Mouse (Mus musculus) hindbrain, embryonic 13.5 days (tissue): ENCODE measurements around the gene Rae1. TPM values are rescaled to one million over a fixed set of nuclear protein-coding genes. Genes with fewer than 3 reads are reported as not detected.

Source experiments
- ATAC-seq: fragments of 200-750 bp; cut with Nextera tagmentation; 2 replicates; pipeline ENCODE4 v1.8.0; 2017; ENCODE audit warnings: moderate TSS enrichment; ENCODE audit not compliant: low FRiP score
- H3K27ac ChIP-seq: fragments of 300-500 bp; sonication (generic); 2 replicates; pipeline ENCODE4 v1.5.1; 2015; ENCODE audit warnings: inconsistent platforms, mild to moderate bottlenecking, moderate library complexity
- H3K27me3 ChIP-seq: fragments of 300-500 bp; sonication (generic); 2 replicates; pipeline ENCODE4 v1.6.1; 2015; ENCODE audit warnings: mild to moderate bottlenecking, inconsistent platforms
- H3K36me3 ChIP-seq: fragments of 300-500 bp; sonication (generic); 2 replicates; pipeline ENCODE4 v1.6.1; 2015; ENCODE audit warnings: mild to moderate bottlenecking, inconsistent platforms
- H3K4me1 ChIP-seq: fragments of 300-500 bp; sonication (generic); replicated peaks from 2 replicates; pipeline ENCODE4 v1.6.1; 2015; ENCODE audit warnings: inconsistent platforms
- H3K4me2 ChIP-seq: fragments of 300-500 bp; sonication (generic); 2 replicates; pipeline ENCODE4 v1.6.1; 2015; ENCODE audit warnings: inconsistent platforms, mild to moderate bottlenecking, moderate library complexity
- H3K4me3 ChIP-seq: fragments of 300-500 bp; sonication (generic); 2 replicates; pipeline ENCODE4 v1.5.1; 2015; ENCODE audit warnings: mild to moderate bottlenecking, inconsistent platforms
- H3K9ac ChIP-seq: fragments of 300-500 bp; sonication (generic); 2 replicates; pipeline ENCODE4 v1.6.1; 2015; ENCODE audit warnings: mild to moderate bottlenecking, inconsistent platforms
- H3K9me3 ChIP-seq: fragments of 300-500 bp; sonication (generic); 2 replicates; pipeline ENCODE4 v1.6.1; 2016; ENCODE audit warnings: inconsistent platforms
- WGBS: fragments of 180-500 bp; shearing (Covaris S2); methylation state at CpG from one replicate; pipeline ENCODE4 v1.1.7; 2015; 5-methylcytosine and 5-hydroxymethylcytosine counted together
- polyA plus RNA-seq: library from polyadenylated mRNA; unstranded; fragments of >200 nt; fragmentation: Nextera tagmentation; extraction: Ambion mirVana; gene quantifications from 2 replicates; pipeline ENCODE4 v1.2.1, GENCODE M21; 2015

Rae1 gene
- polyA plus RNA-seq, 1 experiment from 2014 or later = 118 TPM

DNA sequence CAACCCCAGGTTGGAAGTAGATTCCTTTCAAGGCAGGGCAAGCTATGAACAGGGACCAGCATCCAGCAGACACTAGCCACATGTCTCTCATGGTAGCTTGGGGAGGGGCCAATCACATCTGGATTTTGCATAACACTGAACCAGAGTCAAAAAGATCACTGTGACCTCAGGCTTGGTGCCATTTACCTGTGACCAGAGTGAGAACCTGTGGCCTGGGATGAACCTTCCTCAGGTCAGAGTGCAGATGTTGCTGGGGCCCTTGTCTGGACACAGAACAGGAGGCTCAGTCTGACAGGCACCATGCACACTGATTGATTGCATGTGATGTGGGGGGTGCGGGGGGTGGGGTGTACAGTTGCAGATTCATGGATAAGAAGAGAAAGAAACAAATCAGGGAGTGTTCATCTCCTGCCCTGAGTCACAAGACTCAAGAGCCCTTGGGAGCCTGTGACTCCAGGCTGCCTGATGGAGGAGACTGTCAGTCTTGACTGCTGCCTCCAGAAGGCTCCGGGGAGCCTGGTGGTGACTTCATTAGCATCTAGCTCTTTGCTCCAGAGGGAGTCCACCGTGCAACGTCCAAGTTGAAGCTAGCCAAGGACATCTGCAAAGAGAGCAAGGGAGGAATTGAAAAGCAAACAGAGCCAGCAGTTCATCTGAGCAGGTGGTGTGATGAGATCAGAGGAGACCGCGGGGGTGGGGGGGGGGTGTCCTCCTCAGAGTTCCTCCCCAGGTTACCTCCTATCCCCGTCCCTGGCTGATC is 25.9 kb upstream of the Rae1 start:
- Histone ChIP-seq H3K36me3 (no peaks in the 10 kb centered on the region), H3K27me3 (peaks cover 5% of the 10 kb centered on the region; the same call in 1 of the 2 replicates), H3K9ac (no peak overlapping the region), H3K4me2 (no peak overlapping the region), H3K4me3 (no peak overlapping the region), H3K27ac (no peak overlapping the region), H3K9me3 (no peaks in the 10 kb centered on the region), H3K4me1 (peaks cover 20% of the 10 kb centered on the region)
- 26% methylated on average over 7 of the region's 7 CpGs for WGBS
- ATAC-seq = no peak

DNA sequence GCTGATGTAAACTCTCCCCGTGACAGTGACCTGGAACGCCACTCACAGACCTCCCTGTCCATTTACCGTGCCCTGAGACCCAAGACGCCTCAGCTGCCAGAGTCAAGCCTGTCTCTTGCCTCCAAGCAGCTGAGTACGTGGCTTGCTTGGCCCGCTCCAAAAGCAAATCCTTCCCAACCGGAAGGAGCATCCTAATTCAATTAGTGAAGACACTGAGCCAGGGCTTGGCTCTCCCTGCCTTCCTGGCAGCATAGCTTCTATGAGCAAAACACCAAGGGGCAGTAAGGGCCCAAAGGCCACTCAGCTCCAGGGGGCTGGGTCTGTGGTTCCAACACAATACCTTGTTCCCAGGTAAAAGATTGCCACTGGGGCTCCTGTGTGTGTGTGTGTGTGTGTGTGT is 25.2 kb upstream of the Rae1 start:
- Histone ChIP-seq H3K4me1 (peaks cover 20% of the 10 kb centered on the region), H3K36me3 (no peaks in the 10 kb centered on the region), H3K27ac (no peak overlapping the region), H3K9ac (no peak overlapping the region), H3K9me3 (no peaks in the 10 kb centered on the region), H3K27me3 (peaks cover 5% of the 10 kb centered on the region; the same call in 1 of the 2 replicates), H3K4me2 (no peak overlapping the region), H3K4me3 (no peak overlapping the region)
- WGBS = 51% methylated on average over 7 of the region's 7 CpGs
- ATAC-seq = no peak

DNA sequence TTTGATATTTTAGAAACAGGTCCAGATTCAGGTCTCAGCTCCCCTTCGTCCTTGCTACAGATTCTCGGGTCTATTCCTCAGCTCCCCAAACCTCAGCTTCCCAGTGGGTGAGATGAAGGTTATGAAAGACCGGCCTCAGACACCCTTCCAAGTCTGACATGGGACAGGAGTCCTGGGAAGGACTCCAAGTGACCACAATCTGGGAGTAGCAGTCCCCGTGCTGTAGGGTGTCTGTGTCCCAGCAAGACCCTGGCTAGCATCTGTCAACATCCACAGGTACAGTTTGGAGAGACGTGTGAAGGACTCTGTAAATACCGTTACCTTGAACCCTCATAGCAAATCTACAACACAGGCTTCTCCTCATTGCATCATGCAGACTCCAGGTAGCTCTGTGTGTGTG is 24.8 kb upstream of the Rae1 start:
- Histone ChIP-seq H3K9me3 (0 out of 2 replicates have a peak, but pooled peaks cover 3% of the 10 kb centered on the region), H3K4me2 (no peak overlapping the region), H3K4me1 (peaks cover 20% of the 10 kb centered on the region), H3K36me3 (no peaks in the 10 kb centered on the region), H3K27me3 (peaks cover 5% of the 10 kb centered on the region; the same call in 1 of the 2 replicates), H3K4me3 (no peak overlapping the region), H3K9ac (no peak overlapping the region), H3K27ac (no peak overlapping the region)
- WGBS = 87% methylated on average over 6 of the region's 6 CpGs
- ATAC-seq = no peak

DNA sequence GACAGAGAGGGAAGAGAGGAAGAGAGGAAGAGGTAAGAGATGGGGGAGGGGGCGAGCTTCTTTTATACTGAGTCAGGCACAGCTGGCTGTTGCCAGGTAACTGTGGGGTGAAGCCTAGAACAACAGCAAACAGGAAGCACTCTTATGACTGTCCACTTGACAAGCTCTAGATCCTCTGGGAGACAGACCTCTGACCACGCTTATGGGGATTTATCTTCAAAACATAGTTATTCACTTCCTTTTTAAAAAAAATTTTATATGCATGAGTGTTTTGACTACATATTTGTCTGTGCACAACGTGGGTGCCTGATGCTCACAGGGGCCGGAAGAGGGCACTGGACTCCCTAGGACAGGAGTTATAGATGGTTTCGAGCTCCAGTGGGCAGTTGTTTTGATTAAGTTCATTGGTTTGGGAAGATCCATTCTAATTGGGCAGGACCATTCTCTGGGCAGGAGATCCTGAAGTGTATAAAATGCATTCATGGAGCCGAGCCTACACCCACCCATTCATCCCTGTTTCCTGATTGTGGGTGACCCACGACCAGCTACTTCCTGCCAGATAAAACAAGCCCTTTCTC is 23.2 kb upstream of the Rae1 start:
- no peaks in the 10 kb centered on the region for H3K36me3 ChIP-seq
- WGBS = 27% methylated on average over 7 of the region's 7 CpGs
- H3K9ac ChIP-seq = no peak overlapping the region
- H3K4me3 ChIP-seq = no peak overlapping the region
- ATAC-seq = no peak
- 0 out of 2 replicates have a peak overlapping the region, but pooled peaks have one; percentile 13 for H3K4me2 ChIP-seq
- H3K4me1 ChIP-seq = peaks cover 20% of the 10 kb centered on the region
- peaks cover 5% of the 10 kb centered on the region; the same call in 1 of the 2 replicates for H3K27me3 ChIP-seq
- H3K9me3 ChIP-seq = 0 out of 2 replicates have a peak, but pooled peaks cover 3% of the 10 kb centered on the region
- no peak overlapping the region for H3K27ac ChIP-seq

DNA sequence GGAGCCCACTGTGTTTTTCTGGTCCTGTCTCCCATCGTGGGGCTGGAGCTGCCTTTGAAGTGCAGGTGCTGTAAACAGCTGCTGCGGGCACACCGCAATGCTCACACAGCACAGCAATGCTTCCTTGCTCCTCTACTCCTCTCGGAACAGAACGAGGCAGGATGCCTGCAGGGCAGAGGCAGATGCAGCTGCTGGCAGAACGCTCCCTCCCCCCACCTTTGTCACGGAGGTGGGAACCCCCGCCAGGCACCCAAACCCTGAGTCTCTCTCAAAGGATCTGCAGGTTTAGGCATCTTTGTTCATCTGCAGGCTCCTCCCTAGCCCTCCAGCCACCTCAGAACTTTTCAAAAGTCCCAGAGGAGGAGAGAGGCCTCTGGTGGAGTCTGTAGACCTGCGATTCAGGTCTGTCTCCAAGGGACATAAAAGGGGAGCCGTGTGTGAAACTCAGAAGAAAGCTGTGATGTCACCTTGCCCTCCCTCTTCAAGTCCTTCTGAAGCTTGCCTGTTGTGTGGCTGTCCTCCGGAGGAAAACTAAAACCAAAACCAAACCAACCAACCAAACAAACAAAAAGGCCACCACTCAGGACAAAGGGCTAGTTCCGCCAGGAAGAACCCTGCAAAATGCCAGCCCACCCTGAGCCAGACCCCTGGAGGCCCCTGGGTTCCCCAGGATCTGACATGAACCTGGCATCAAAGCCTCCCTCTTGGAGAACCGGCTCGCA is 22.3 kb upstream of the Rae1 start, which contains the start of gene Spo11:
TSS of gene Spo11 (plus strand) at position 292 of the 722 bp plus-strand sequence.
- Histone ChIP-seq H3K4me1 (peaks cover 20% of the 10 kb centered on the region), H3K27me3 (peaks cover 5% of the 10 kb centered on the region; the same call in 1 of the 2 replicates), H3K4me3 (no peak within 1 kb of the TSS), H3K9me3 (0 out of 2 replicates have a peak, but pooled peaks cover 3% of the 10 kb centered on the region), H3K9ac (0 out of 2 replicates have a peak within 1 kb of the TSS, but pooled peaks have one; percentile 39), H3K36me3 (no peaks in the 10 kb centered on the region), H3K4me2 (peak within 1 kb of the TSS; percentile 13; the same call in 1 of the 2 replicates), H3K27ac (peak within 1 kb of the TSS; percentile 36)
- no peak for ATAC-seq
- 13% methylated on average over 14 of the region's 14 CpGs for WGBS

DNA sequence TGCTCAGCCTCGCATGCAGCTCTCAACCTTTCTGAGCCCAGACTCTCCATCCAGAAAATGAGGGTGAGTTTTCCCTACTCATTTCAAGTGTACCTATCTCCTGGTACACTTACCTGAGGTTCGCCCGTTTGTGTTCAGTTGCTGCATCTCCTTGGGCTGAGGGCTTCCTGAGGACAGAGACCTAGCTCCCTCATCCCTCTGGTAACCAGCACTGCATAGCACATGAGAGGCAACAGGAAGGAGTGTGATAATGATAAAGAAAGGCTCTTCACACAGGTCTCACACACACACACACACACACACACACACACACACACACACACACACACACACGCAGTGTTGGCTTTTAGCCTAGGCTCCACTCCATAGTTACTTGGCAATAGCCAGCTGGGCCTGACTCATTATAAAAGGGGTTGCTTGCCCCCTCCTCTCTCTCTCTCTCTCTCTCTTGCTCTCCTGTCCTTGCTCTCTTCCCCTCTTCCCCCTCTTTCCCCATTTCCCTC is 21.7 kb upstream of the Rae1 start:
- no peaks in the 10 kb centered on the region for H3K36me3 ChIP-seq

DNA sequence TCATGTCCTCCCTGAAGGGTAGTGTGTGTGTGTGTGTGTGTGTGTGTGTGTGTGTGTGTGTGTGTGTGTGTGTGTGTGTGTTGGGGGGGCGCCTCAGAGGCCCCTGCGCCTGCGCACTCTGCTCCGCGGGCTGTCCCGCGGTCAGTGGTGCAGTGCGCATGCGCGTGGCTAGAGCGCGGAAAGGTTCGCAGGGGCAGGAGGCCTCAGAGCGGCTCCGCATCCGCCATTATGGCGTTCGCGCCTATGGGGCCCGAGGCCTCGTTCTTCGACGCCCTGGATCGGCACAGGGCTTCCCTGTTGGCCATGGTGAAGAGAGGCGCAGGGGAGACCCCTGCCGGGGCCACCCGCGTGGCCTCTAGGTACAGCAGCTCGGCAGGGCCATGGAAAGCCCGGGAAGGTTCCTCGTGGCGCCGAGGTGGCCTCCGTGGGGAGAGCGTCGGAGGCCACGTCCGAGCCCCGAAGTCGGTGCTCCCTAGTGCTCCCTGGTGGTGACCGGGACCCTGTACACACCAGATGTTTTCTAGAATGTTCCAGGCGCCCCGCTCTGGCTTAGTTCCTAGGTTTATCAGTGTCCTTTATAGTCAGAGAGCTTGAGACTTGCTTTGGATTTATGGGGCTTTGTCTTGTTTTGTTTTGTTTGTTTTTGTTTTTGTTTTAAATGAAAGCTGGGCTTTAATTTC is 20.1 kb upstream of the Rae1 start:
- WGBS = 95% methylated on average over 43 of the region's 43 CpGs
- peaks cover 16% of the 10 kb centered on the region for H3K4me1 ChIP-seq
- H3K27ac ChIP-seq = no peak overlapping the region
- no peak overlapping the region for H3K4me3 ChIP-seq
- H3K4me2 ChIP-seq = no peak overlapping the region
- H3K9ac ChIP-seq = no peak overlapping the region
- H3K9me3 ChIP-seq = 0 out of 2 replicates have a peak, but pooled peaks cover 3% of the 10 kb centered on the region
- H3K27me3 ChIP-seq = peaks cover 5% of the 10 kb centered on the region; the same call in 1 of the 2 replicates
- ATAC-seq = no peak
- H3K36me3 ChIP-seq = no peaks in the 10 kb centered on the region

More for the DNA sequence above, 21.7 kb upstream of the Rae1 start:
- no peak overlapping the region for H3K27ac ChIP-seq
- 43% methylated on average over 4 of the region's 4 CpGs for WGBS
- H3K27me3 ChIP-seq = peaks cover 5% of the 10 kb centered on the region; the same call in 1 of the 2 replicates
- H3K4me3 ChIP-seq = no peak overlapping the region
- 0 out of 2 replicates have a peak, but pooled peaks cover 3% of the 10 kb centered on the region for H3K9me3 ChIP-seq
- peaks cover 20% of the 10 kb centered on the region for H3K4me1 ChIP-seq
- H3K4me2 ChIP-seq = no peak overlapping the region
- H3K9ac ChIP-seq = no peak overlapping the region
- ATAC-seq = no peak

DNA sequence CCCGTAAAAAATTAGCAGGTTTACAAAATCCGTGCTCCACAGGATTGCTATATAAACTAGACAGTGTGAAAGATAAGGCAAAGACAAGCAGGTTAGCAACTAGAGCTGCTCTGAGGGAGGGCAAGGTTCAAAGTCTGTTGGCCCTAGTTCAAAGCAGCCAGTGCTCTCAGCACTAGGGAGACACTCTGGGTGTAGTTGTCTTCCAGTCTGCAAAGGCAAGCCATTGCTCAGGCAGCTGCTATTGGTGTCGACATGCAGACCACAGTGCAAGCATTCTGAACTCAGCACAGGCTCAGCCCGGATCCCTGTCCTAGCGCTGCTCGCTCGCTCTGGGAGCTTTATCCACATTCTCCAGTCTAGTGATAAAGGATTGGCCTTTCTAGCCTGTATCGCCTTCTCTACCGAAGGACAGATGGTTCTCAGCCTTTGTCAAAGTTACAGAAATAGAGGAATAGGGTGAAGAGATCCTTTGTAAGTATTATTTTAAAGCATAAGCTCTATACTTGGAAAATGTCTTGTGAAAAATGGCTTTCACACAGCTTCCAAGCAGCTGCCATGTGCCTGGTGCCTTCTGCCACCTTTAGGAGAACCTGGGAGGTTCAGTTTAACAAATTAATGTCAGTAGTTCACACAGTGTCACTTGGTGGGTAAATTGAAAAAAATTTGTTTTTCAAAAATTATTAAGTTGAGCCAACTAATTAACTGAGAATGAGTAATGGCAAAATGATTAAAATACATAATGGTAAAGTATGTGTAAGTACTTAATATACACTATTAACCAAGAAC is 16.9 kb upstream of the Rae1 start:
- 0 out of 2 replicates have a peak, but pooled peaks cover 5% of the 10 kb centered on the region for H3K27me3 ChIP-seq
- H3K27ac ChIP-seq = no peak overlapping the region
- H3K9ac ChIP-seq = no peak overlapping the region
- ATAC-seq = no peak
- 0 out of 2 replicates have a peak, but pooled peaks cover 3% of the 10 kb centered on the region for H3K9me3 ChIP-seq
- H3K4me2 ChIP-seq = no peak overlapping the region
- 78% methylated on average over 9 of the region's 9 CpGs for WGBS
- H3K4me3 ChIP-seq = no peak overlapping the region
- no peaks in the 10 kb centered on the region for H3K4me1 ChIP-seq
- no peaks in the 10 kb centered on the region for H3K36me3 ChIP-seq

DNA sequence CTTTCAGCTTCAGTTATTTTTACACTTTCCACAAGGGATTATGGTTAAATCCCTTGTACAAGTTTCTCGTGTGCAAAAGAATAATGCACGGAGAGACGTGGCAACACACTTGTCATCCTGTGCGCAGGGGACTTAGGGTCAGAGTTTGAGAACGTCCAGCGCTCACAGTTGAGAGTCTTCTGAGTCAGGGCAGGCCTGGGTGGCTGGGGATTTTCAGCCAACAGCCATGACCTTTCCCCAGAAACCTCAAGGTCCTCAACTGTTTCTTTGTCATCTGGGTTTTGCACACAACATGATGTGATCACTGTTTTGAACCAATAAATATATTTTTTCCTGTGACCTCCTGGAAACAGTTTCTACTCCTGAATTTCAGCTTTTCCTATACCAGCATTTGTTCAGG is 9.8 kb upstream of the Rae1 start:
- WGBS = 87% methylated on average over 6 of the region's 6 CpGs
- Histone ChIP-seq H3K4me1 (no peaks in the 10 kb centered on the region), H3K9me3 (no peaks in the 10 kb centered on the region), H3K27me3 (0 out of 2 replicates have a peak, but pooled peaks cover 5% of the 10 kb centered on the region), H3K4me3 (no peak overlapping the region), H3K4me2 (no peak overlapping the region), H3K27ac (no peak overlapping the region), H3K36me3 (no peaks in the 10 kb centered on the region), H3K9ac (no peak overlapping the region)
- ATAC-seq = no peak

DNA sequence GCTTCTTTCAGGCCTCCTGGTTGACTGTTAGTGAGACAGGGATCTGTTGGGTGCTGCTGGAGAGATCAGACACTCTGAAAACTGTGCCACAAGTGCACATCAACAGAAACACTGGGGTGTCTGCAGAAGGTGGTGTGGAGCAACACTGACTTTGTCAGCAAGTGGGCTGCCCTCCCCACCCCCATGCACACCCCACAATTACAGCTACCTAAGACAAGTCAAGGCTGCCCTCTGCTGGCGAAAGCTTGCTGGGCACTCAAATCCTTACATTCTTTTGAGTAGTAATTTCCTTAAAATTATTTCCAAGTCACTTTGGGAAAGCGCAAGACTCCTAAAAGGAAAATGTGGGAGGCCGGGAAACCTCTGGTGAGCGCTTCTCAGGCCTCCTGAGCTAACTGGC is 3.7 kb upstream of the Rae1 start:
- 0 out of 2 replicates have a peak, but pooled peaks cover 5% of the 10 kb centered on the region for H3K27me3 ChIP-seq
- no peak overlapping the region for H3K4me2 ChIP-seq
- no peak overlapping the region for H3K9ac ChIP-seq
- no peak overlapping the region for H3K27ac ChIP-seq
- ATAC-seq = no peak
- H3K4me1 ChIP-seq = peaks cover 7% of the 10 kb centered on the region
- no peaks in the 10 kb centered on the region for H3K36me3 ChIP-seq
- no peak overlapping the region for H3K4me3 ChIP-seq
- H3K9me3 ChIP-seq = no peaks in the 10 kb centered on the region
- WGBS = 22% methylated on average over 4 of the region's 4 CpGs

DNA sequence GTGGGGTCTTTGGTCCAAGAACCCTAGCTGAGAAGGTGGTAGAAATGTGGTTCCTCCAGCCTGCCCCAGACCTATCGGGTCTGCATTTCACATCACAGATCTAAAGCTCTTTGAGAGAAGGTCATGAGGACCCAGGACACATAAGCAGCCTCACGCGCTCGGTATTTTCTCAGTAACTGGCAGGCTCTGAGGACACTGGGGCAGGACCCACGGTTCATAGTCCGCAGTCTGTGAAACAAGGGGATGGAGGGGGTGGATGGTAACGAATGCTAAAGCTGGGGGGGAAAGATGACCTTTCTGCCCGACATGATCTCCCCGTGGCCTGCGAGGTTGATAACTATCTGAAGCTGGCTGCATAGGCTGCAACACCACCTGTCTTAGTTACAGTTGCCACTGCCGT is 2.2 kb upstream of the Rae1 start:
- ATAC-seq = no peak
- H3K4me3 ChIP-seq = no peak overlapping the region
- H3K9me3 ChIP-seq = no peaks in the 10 kb centered on the region
- peaks cover 8% of the 10 kb centered on the region for H3K36me3 ChIP-seq
- H3K4me2 ChIP-seq = no peak overlapping the region
- peaks cover 18% of the 10 kb centered on the region for H3K4me1 ChIP-seq
- H3K27ac ChIP-seq = no peak overlapping the region
- no peak overlapping the region for H3K9ac ChIP-seq
- H3K27me3 ChIP-seq = 0 out of 2 replicates have a peak, but pooled peaks cover 5% of the 10 kb centered on the region
- WGBS = 71% methylated on average over 11 of the region's 11 CpGs
